15 mouse cellular contexts compared by ENCODE assay signal in the genomic region with DNA sequence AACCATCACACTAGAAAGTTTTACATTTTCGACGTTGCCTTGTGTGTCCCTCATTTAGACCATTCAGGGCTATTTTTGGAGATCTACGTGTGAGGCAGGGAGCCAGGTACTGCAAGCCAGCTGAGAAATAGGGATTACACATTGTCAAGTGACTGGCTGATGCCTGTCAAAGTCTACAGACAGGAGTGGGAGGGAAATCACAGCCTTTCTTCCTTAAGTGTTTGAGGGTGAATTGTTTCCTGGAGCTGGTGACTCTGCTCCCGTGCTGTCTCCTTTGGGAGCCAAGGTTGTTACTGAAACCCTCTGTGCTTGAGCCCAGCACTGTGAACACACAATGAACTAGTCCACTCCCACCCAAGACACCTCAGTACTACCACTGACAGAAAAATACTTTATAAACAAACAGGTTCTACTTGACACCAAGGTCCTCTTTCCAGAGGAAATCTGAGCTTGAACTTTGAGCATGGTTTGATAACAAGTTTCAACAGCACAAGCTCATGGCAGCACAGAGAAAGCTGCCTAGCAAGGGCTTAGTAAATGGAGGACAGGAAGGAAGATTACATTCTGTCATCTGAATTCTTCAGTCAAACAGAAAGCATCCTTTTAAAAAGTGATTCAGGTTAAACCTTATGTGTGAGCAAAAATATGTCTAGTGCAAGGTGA.
DNase-seq lines count a peak whose midpoint lies in the region; ATAC-seq and TF ChIP-seq lines count a peak whose summit lies in the region.
"Had no signal": no experiment of that assay in that cellular context is flagged by ENCODE, and none has a peak within 500 bp of the region (broad histone marks: within the 10 kb centered on the region; RNA-seq: fewer than 3 reads in every experiment).

No protein-coding gene starts in this region.

- no peak overlapping the region for H3K4me3 ChIP-seq in embryonic facial prominence, embryonic 14.5 days (ENCODE audit: low read depth, low read length)
- H3K4me3 ChIP-seq in heart, embryonic 13.5 days, result no peak overlapping the region
- H3K4me3 ChIP-seq in small intestine, adult 2 months (ENCODE audit: low read depth, low read length), result no peak overlapping the region
- H3K4me3 ChIP-seq: forebrain, embryonic 12.5 days; hindbrain, embryonic 13.5 days; lung, embryonic 15.5 days; megakaryocyte, embryonic 14.5 days had no signal

- no peaks in the 10 kb centered on the region for H3K9me3 ChIP-seq in embryonic facial prominence, embryonic 14.5 days (ENCODE audit: control insufficient read depth, low read length)
- no peaks in the 10 kb centered on the region for H3K9me3 ChIP-seq in heart, embryonic 13.5 days
- H3K9me3 ChIP-seq: forebrain, embryonic 12.5 days; hindbrain, embryonic 13.5 days; lung, embryonic 15.5 days; megakaryocyte, embryonic 14.5 days had no signal

- TF ChIP-seq POLR2A in small intestine, adult 2 months (IDR thresholded peaks at IDR 0.05; ENCODE audit: low read depth, low read length), result no peak

- ATAC-seq in embryonic facial prominence, embryonic 14.5 days (ENCODE audit: low read depth), result no peak; the same call in 1 of the 2 replicates
- no peak for ATAC-seq in heart, embryonic 13.5 days (ENCODE audit: extremely low read depth, insufficient number of reproducible peaks, low FRiP score, low TSS enrichment)

- 62% methylated on average over 4 of the region's 4 CpGs for WGBS in embryonic facial prominence, embryonic 14.5 days
- WGBS in heart, embryonic 13.5 days, result 21% methylated on average over 4 of the region's 4 CpGs
- WGBS in small intestine, adult 2 months, result 26% methylated on average over 4 of the region's 4 CpGs

- H3K4me2 ChIP-seq in embryonic facial prominence, embryonic 14.5 days (ENCODE audit: low read depth, low read length), result no peak overlapping the region
- no peak overlapping the region; the same call in 1 of the 2 replicates for H3K4me2 ChIP-seq in heart, embryonic 13.5 days
- H3K4me2 ChIP-seq: forebrain, embryonic 12.5 days; hindbrain, embryonic 13.5 days; lung, embryonic 15.5 days had no signal

- peaks cover 9% of the 10 kb centered on the region; the same call in 1 of the 2 replicates for H3K4me1 ChIP-seq in embryonic facial prominence, embryonic 14.5 days (ENCODE audit: control insufficient read depth, insufficient read depth, low read length)
- H3K4me1 ChIP-seq in heart, embryonic 13.5 days, result peaks cover 63% of the 10 kb centered on the region
- peaks cover 22% of the 10 kb centered on the region; the same call in 1 of the 2 replicates for H3K4me1 ChIP-seq in small intestine, adult 2 months (ENCODE audit: control insufficient read depth, insufficient read depth, insufficient read length, low read length)
- H3K4me1 ChIP-seq: forebrain, embryonic 12.5 days; lung, embryonic 15.5 days had no signal

- 0 out of 2 replicates have a peak overlapping the region, but pooled peaks have one; percentile 12 for H3K27ac ChIP-seq in embryonic facial prominence, embryonic 14.5 days (replicated peaks; ENCODE audit: low read depth, low read length)
- H3K27ac ChIP-seq in heart, embryonic 13.5 days (replicated peaks), result peak overlapping the region; percentile 69
- peak overlapping the region; percentile 71 for H3K27ac ChIP-seq in small intestine, adult 2 months (ENCODE audit: insufficient read depth, low read depth, low read length)
- H3K27ac ChIP-seq: forebrain, embryonic 12.5 days; hindbrain, embryonic 13.5 days; lung, embryonic 15.5 days had no signal

- no peak for TF ChIP-seq CTCF in small intestine, adult 2 months (IDR thresholded peaks at IDR 0.05; ENCODE audit: extremely low read depth, insufficient read length, insufficient replicate concordance, low read depth, low read length)

- no peak overlapping the region for H3K9ac ChIP-seq in embryonic facial prominence, embryonic 14.5 days (ENCODE audit: low read depth, low read length)
- no peak overlapping the region for H3K9ac ChIP-seq in heart, embryonic 13.5 days
- H3K9ac ChIP-seq: forebrain, embryonic 12.5 days; hindbrain, embryonic 13.5 days; lung, embryonic 15.5 days had no signal

- no peaks in the 10 kb centered on the region for H3K27me3 ChIP-seq in embryonic facial prominence, embryonic 14.5 days (replicated peaks; ENCODE audit: control insufficient read depth, insufficient read depth, low read length)
- H3K27me3 ChIP-seq in heart, embryonic 13.5 days (replicated peaks), result no peaks in the 10 kb centered on the region
- no peaks in the 10 kb centered on the region for H3K27me3 ChIP-seq in small intestine, adult 2 months (ENCODE audit: control insufficient read depth, insufficient read depth, low read length)
- H3K27me3 ChIP-seq: forebrain, embryonic 12.5 days; hindbrain, embryonic 13.5 days; lung, embryonic 15.5 days; megakaryocyte, embryonic 14.5 days had no signal

- peak; percentile 37 for DNase-seq in kidney, adult 11 months
- no peak for DNase-seq in kidney, postnatal 10 days
- DNase-seq in embryonic facial prominence, embryonic 14.5 days (ENCODE audit: low spot score), result peak; percentile 33
- no peak for DNase-seq in ovary, postnatal 36 days (ENCODE audit: low spot score)
- no peak for DNase-seq in embryo, embryonic 10 days (ENCODE audit: low spot score)
- DNase-seq: cerebellum, adult 8-10 months; gastrocnemius, postnatal 10 days; layer of hippocampus, postnatal 36 days had no signal

- no peaks in the 10 kb centered on the region for H3K36me3 ChIP-seq in embryonic facial prominence, embryonic 14.5 days (ENCODE audit: control insufficient read depth, insufficient read depth, low read length)
- H3K36me3 ChIP-seq in heart, embryonic 13.5 days, result no peaks in the 10 kb centered on the region
- H3K36me3 ChIP-seq in small intestine, adult 2 months (ENCODE audit: control insufficient read depth, insufficient read depth, low read length), result peaks cover 2% of the 10 kb centered on the region; the same call in 1 of the 2 replicates
- H3K36me3 ChIP-seq: forebrain, embryonic 12.5 days; G1E; hindbrain, embryonic 13.5 days; lung, embryonic 15.5 days had no signal

Comparison
In these comparisons a context has a peak if more than half of its experiments do, and no peak if none do; other contexts are left out.
1. DNase-seq: peak in kidney, adult 11 months (single experiment) and embryonic facial prominence, embryonic 14.5 days (single experiment); none in kidney, postnatal 10 days (single experiment), ovary, postnatal 36 days (single experiment) and embryo, embryonic 10 days (single experiment).
2. H3K27ac ChIP-seq: peak in every context shown above with its lines; median percentile 71 in small intestine, adult 2 months; 69 in heart, embryonic 13.5 days; 12 in embryonic facial prominence, embryonic 14.5 days.